Mouse (Mus musculus): Measurements from ENCODE around the gene Tmem206. TPM values are rescaled to one million over a fixed set of nuclear protein-coding genes. Genes with fewer than 3 reads are reported as not detected.

Gene Tmem206
- polyA plus RNA-seq, 1 experiment = 17.8 TPM

DNA sequence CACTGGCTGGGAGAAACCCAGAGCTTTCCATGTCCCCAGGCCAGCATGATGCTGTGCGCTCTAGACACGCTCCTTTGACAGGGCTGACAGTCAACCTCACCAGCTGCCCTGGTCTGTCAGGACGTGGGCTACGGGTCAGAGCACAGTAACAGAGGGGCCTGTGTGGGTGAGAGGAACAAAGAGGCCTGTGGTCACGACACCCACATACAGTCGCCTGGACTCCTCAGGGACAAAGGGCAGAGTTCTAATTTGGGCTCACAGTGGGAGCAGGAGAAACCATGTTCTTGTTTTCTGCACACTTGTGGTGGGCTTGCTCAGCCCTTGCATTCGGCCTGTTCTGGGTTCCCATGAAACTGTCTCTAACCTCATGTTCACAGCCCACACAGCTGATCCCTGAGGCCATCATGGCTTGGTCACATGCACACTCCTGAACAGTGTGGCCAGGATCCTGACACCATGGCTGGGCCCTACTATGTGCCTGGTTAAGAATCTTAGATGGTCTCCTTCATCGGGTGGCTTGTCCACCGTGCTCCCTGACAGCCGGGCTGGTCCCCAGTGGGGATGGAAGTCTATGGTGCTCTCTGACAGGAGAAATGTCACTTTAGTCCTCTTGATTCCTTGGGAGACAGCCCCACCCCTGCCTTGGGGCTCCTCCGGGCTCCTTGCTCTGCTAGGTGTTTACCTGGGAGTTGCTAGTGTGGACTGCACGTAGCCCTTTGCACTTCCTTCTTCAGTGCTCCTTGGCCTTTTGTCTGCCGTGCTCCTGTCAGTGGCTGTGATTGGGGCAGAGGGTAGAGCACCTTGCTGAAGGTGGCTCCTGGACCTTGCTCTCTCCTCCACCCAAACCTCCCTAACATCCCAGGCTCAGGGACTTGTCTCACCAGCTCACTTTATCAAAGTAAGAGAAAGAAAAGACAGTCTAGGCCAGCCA is 42.3 kb upstream of the Tmem206 start:
- no peak overlapping the region for H3K27ac ChIP-seq (ENCODE audit: control insufficient read depth, insufficient read depth, low read length)
- DNase-seq = no peak
- no peaks in the 10 kb centered on the region for H3K4me1 ChIP-seq (replicated peaks; ENCODE audit: control insufficient read depth, insufficient read depth, low read length)
- H3K36me3 ChIP-seq (ENCODE audit: control insufficient read depth, insufficient read depth, low read length) = no peaks in the 10 kb centered on the region
- H3K27me3 ChIP-seq (ENCODE audit: control insufficient read depth, insufficient read depth, low read length) = no peaks in the 10 kb centered on the region
- 73% methylated on average over 13 of the region's 13 CpGs for WGBS
- H3K4me3 ChIP-seq (ENCODE audit: control insufficient read depth, insufficient read depth, low read length) = no peak overlapping the region
- no peak for TF ChIP-seq CTCF (IDR thresholded peaks at IDR 0.05; ENCODE audit: borderline replicate concordance, control insufficient read depth, extremely low read depth, insufficient read depth, low read length, poor library complexity)
- TF ChIP-seq POLR2A (IDR thresholded peaks at IDR 0.05; ENCODE audit: control insufficient read depth, extremely low read depth, insufficient read depth, low read length, poor library complexity) = no peak

GRCm38 (mm10) chr1:191284502-191284901 is 41.2 kb upstream of the Tmem206 start:
- no peak overlapping the region for H3K27ac ChIP-seq (ENCODE audit: control insufficient read depth, insufficient read depth, low read length)
- H3K4me3 ChIP-seq (ENCODE audit: control insufficient read depth, insufficient read depth, low read length) = no peak overlapping the region
- H3K27me3 ChIP-seq (ENCODE audit: control insufficient read depth, insufficient read depth, low read length) = no peaks in the 10 kb centered on the region
- TF ChIP-seq CTCF (IDR thresholded peaks at IDR 0.05; ENCODE audit: borderline replicate concordance, control insufficient read depth, extremely low read depth, insufficient read depth, low read length, poor library complexity) = no peak
- TF ChIP-seq POLR2A (IDR thresholded peaks at IDR 0.05; ENCODE audit: control insufficient read depth, extremely low read depth, insufficient read depth, low read length, poor library complexity) = no peak
- no peaks in the 10 kb centered on the region for H3K36me3 ChIP-seq (ENCODE audit: control insufficient read depth, insufficient read depth, low read length)
- no peaks in the 10 kb centered on the region for H3K4me1 ChIP-seq (replicated peaks; ENCODE audit: control insufficient read depth, insufficient read depth, low read length)
- WGBS = 92% methylated on average over 8 of the region's 8 CpGs
- no peak for DNase-seq

- H3K4me1 ChIP-seq (replicated peaks; ENCODE audit: control insufficient read depth, insufficient read depth, low read length) = no peaks in the 10 kb centered on the region
- no peak overlapping the region for H3K27ac ChIP-seq (ENCODE audit: control insufficient read depth, insufficient read depth, low read length)
- 59% methylated on average over 8 of the region's 8 CpGs for WGBS
- H3K27me3 ChIP-seq (ENCODE audit: control insufficient read depth, insufficient read depth, low read length) = no peaks in the 10 kb centered on the region
- H3K36me3 ChIP-seq (ENCODE audit: control insufficient read depth, insufficient read depth, low read length) = no peaks in the 10 kb centered on the region
- DNase-seq = peak; percentile 50
- TF ChIP-seq POLR2A (IDR thresholded peaks at IDR 0.05; ENCODE audit: control insufficient read depth, extremely low read depth, insufficient read depth, low read length, poor library complexity) (no peak), CTCF (IDR thresholded peaks at IDR 0.05; ENCODE audit: borderline replicate concordance, control insufficient read depth, extremely low read depth, insufficient read depth, low read length, poor library complexity) (peak; percentile 91)
- no peak overlapping the region for H3K4me3 ChIP-seq (ENCODE audit: control insufficient read depth, insufficient read depth, low read length)
Measured at GRCm38 (mm10) chr1:191288762-191289161, 37.0 kb upstream of the Tmem206 start.

GRCm38 (mm10) chr1:191292348-191292747 is 33.4 kb upstream of the Tmem206 start:
- 85% methylated on average over 5 of the region's 5 CpGs for WGBS
- no peak for DNase-seq
- Histone ChIP-seq H3K4me1 (replicated peaks; ENCODE audit: control insufficient read depth, insufficient read depth, low read length) (no peaks in the 10 kb centered on the region), H3K36me3 (ENCODE audit: control insufficient read depth, insufficient read depth, low read length) (no peaks in the 10 kb centered on the region), H3K4me3 (ENCODE audit: control insufficient read depth, insufficient read depth, low read length) (no peak overlapping the region), H3K27me3 (ENCODE audit: control insufficient read depth, insufficient read depth, low read length) (no peaks in the 10 kb centered on the region), H3K27ac (ENCODE audit: control insufficient read depth, insufficient read depth, low read length) (no peak overlapping the region)
- TF ChIP-seq POLR2A (IDR thresholded peaks at IDR 0.05; ENCODE audit: control insufficient read depth, extremely low read depth, insufficient read depth, low read length, poor library complexity) (no peak), CTCF (IDR thresholded peaks at IDR 0.05; ENCODE audit: borderline replicate concordance, control insufficient read depth, extremely low read depth, insufficient read depth, low read length, poor library complexity) (no peak)

GRCm38 (mm10) chr1:191293051-191293450 is 32.7 kb upstream of the Tmem206 start:
- Histone ChIP-seq H3K27me3 (ENCODE audit: control insufficient read depth, insufficient read depth, low read length) (no peaks in the 10 kb centered on the region), H3K27ac (ENCODE audit: control insufficient read depth, insufficient read depth, low read length) (no peak overlapping the region), H3K4me1 (replicated peaks; ENCODE audit: control insufficient read depth, insufficient read depth, low read length) (no peaks in the 10 kb centered on the region), H3K4me3 (ENCODE audit: control insufficient read depth, insufficient read depth, low read length) (no peak overlapping the region), H3K36me3 (ENCODE audit: control insufficient read depth, insufficient read depth, low read length) (no peaks in the 10 kb centered on the region)
- no peak for DNase-seq
- no peak for TF ChIP-seq POLR2A (IDR thresholded peaks at IDR 0.05; ENCODE audit: control insufficient read depth, extremely low read depth, insufficient read depth, low read length, poor library complexity)
- no peak for TF ChIP-seq CTCF (IDR thresholded peaks at IDR 0.05; ENCODE audit: borderline replicate concordance, control insufficient read depth, extremely low read depth, insufficient read depth, low read length, poor library complexity)
- 91% methylated on average over 2 of the region's 2 CpGs for WGBS

GRCm38 (mm10) chr1:191293996-191294795 is 31.5 kb upstream of the Tmem206 start:
- Histone ChIP-seq H3K27me3 (ENCODE audit: control insufficient read depth, insufficient read depth, low read length) (no peaks in the 10 kb centered on the region), H3K4me3 (ENCODE audit: control insufficient read depth, insufficient read depth, low read length) (no peak overlapping the region), H3K4me1 (replicated peaks; ENCODE audit: control insufficient read depth, insufficient read depth, low read length) (no peaks in the 10 kb centered on the region), H3K27ac (ENCODE audit: control insufficient read depth, insufficient read depth, low read length) (no peak overlapping the region), H3K36me3 (ENCODE audit: control insufficient read depth, insufficient read depth, low read length) (no peaks in the 10 kb centered on the region)
- no peak for DNase-seq
- WGBS = 87% methylated on average over 9 of the region's 9 CpGs
- no peak for TF ChIP-seq CTCF (IDR thresholded peaks at IDR 0.05; ENCODE audit: borderline replicate concordance, control insufficient read depth, extremely low read depth, insufficient read depth, low read length, poor library complexity)
- no peak for TF ChIP-seq POLR2A (IDR thresholded peaks at IDR 0.05; ENCODE audit: control insufficient read depth, extremely low read depth, insufficient read depth, low read length, poor library complexity)

Data from thymus, adult 2 months (tissue).